Mouse (Mus musculus): Measurements from ENCODE around the gene Wnk4.

Gene Wnk4

GRCm38 (mm10) chr11:101259948-101260825 is at the start of gene Wnk4:
Wnk4 (plus strand) TSS chr11:101260567.
- DNase-seq (ENCODE audit: low read depth, low spot score): peak; percentile 61

- peak; percentile 77 for DNase-seq (ENCODE audit: low read depth, low spot score)
Observed at GRCm38 (mm10) chr11:101211970-101212369, 48.4 kb upstream of the Wnk4 start.

GRCm38 (mm10) chr11:101216936-101217335 is 43.4 kb upstream of the Wnk4 start:
- no peak for DNase-seq (ENCODE audit: low read depth, low spot score)

GRCm38 (mm10) chr11:101218436-101219055 is 41.8 kb upstream of the Wnk4 start:
- DNase-seq (ENCODE audit: low read depth, low spot score): no peak

- DNase-seq (ENCODE audit: low read depth, low spot score): no peak
Observed at GRCm38 (mm10) chr11:101220853-101221252, 39.5 kb upstream of the Wnk4 start.

- peak; percentile 67 for DNase-seq (ENCODE audit: low read depth, low spot score)
Observed at GRCm38 (mm10) chr11:101221306-101221986, 38.9 kb upstream of the Wnk4 start.

- no peak for DNase-seq (ENCODE audit: low read depth, low spot score)
Observed at GRCm38 (mm10) chr11:101224337-101224736, 36.0 kb upstream of the Wnk4 start.

GRCm38 (mm10) chr11:101225331-101226064 is 34.9 kb upstream of the Wnk4 start:
- DNase-seq (ENCODE audit: low read depth, low spot score): no peak

GRCm38 (mm10) chr11:101226065-101226701 is 34.2 kb upstream of the Wnk4 start, which contains the start of gene Ezh1:
Ezh1 (minus strand) TSS chr11:101226463.
- peak; percentile 95 for DNase-seq (ENCODE audit: low read depth, low spot score)

GRCm38 (mm10) chr11:101229361-101229900 is 30.9 kb upstream of the Wnk4 start:
- no peak for DNase-seq (ENCODE audit: low read depth, low spot score)

- no peak for DNase-seq (ENCODE audit: low read depth, low spot score)
Observed at GRCm38 (mm10) chr11:101230061-101230511, 30.3 kb upstream of the Wnk4 start.

- DNase-seq (ENCODE audit: low read depth, low spot score): no peak
Observed at GRCm38 (mm10) chr11:101230526-101230925, 29.8 kb upstream of the Wnk4 start.

GRCm38 (mm10) chr11:101230991-101231871 is 29.1 kb upstream of the Wnk4 start:
- peak; percentile 19 for DNase-seq (ENCODE audit: low read depth, low spot score)

GRCm38 (mm10) chr11:101232010-101232839 is 28.1 kb upstream of the Wnk4 start:
- no peak for DNase-seq (ENCODE audit: low read depth, low spot score)

- DNase-seq (ENCODE audit: low read depth, low spot score): no peak
Observed at GRCm38 (mm10) chr11:101233240-101233639, 27.1 kb upstream of the Wnk4 start.

- DNase-seq (ENCODE audit: low read depth, low spot score): no peak
Observed at GRCm38 (mm10) chr11:101234124-101234523, 26.2 kb upstream of the Wnk4 start.

GRCm38 (mm10) chr11:101235429-101235828 is 24.9 kb upstream of the Wnk4 start:
- no peak for DNase-seq (ENCODE audit: low read depth, low spot score)

GRCm38 (mm10) chr11:101236782-101237181 is 23.6 kb upstream of the Wnk4 start:
- DNase-seq (ENCODE audit: low read depth, low spot score): no peak
